Mouse (Mus musculus): Measurements from ENCODE around the gene Paics.

DNA sequence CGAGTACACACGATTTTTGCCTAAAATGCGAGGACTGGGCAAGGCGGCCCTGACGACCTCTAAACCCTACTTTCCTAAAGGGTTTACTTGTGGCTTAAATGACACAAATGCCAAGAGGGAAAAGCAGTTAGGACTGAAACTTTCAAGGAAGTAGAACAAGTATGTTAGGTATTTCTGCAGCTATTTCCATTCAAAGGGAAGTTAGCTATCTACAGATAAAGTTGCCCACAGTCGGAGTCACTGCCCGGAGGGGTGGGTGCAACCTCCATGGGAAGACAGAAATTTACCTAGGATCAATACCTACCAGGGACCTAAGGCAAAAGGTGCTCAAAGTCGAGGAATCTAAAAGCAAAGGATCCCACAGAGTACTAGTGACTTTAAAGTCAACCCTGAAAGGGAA, 11.4 kb upstream of the Paics start:
- TF ChIP-seq SRF (IDR thresholded peaks at IDR 0.05; ENCODE audit: control insufficient read depth, insufficient read length, low read depth) (no peak), POLR2A (IDR thresholded peaks at IDR 0.05; ENCODE audit: insufficient read length, low read depth) (no peak), MAX (IDR thresholded peaks at IDR 0.05; ENCODE audit: low read depth) (no peak), MYOD1 (IDR thresholded peaks at IDR 0.05; ENCODE audit: control insufficient read depth in 1 of 3, insufficient read length in 2 of 3, low read depth in 2 of 3) (no peak)
